Mouse (Mus musculus) layer of hippocampus, adult 11-12 months (tissue): ENCODE measurements around the gene 2610507B11Rik.
A peak's percentile ranks its signal among the peaks of the same experiment; 100 is the strongest.

Source experiments
- DNase-seq: peaks from one replicate; pipeline ENCODE4 v3.0.0; 2022; ENCODE audit warnings: low spot score

2610507B11Rik gene

GRCm38 (mm10) chr11:78289146-78289763, 27.7 kb downstream of the 2610507B11Rik start:
- DNase-seq: no peak

DNA sequence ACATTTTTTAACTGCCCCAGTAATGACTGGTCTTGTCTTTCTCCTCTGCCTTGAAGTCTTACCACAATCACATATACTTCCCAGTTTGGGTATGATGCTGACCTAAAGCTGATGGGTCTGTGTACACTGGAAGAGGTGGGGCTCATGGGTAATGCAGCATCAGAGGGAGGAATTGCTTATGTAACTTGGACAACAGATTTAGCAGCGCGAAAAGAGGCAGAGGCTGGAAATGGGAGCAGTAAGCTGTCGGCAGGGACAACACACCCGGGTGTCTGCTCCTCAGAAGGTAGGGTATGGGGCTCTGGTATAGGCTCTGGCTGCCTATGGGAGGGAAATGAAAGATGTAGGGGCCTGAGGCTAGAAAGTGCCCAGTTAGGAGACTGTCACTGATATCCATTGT, 29.1 kb downstream of the 2610507B11Rik start, which contains the start of gene BC030499:
TSS of gene BC030499 (plus strand) at position 188 of the 400 bp plus-strand sequence.
- DNase-seq: peak; percentile 20

DNA sequence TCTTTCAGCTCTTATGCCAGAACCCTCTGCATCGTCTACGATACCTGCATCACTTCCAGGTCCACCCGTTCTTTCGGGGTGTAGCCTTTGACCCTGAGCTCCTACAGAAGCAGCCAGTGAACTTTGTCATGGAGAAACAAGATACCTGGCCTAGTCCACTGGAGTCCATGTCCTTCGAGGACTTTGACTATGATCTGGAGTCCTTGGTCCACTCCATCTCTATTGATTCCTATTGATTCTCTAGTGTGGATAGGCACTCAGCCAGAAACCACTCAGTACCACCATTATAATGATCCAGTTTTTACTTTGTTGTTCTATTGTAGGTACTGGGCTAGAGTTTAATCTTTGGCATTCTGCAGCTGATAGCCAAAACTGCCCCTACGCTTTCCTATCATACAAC, 33.0 kb downstream of the 2610507B11Rik start:
- no peak for DNase-seq

- no peak for DNase-seq
These were observed 39.4 kb downstream of the 2610507B11Rik start for GRCm38 (mm10) chr11:78300917-78301316.

DNA sequence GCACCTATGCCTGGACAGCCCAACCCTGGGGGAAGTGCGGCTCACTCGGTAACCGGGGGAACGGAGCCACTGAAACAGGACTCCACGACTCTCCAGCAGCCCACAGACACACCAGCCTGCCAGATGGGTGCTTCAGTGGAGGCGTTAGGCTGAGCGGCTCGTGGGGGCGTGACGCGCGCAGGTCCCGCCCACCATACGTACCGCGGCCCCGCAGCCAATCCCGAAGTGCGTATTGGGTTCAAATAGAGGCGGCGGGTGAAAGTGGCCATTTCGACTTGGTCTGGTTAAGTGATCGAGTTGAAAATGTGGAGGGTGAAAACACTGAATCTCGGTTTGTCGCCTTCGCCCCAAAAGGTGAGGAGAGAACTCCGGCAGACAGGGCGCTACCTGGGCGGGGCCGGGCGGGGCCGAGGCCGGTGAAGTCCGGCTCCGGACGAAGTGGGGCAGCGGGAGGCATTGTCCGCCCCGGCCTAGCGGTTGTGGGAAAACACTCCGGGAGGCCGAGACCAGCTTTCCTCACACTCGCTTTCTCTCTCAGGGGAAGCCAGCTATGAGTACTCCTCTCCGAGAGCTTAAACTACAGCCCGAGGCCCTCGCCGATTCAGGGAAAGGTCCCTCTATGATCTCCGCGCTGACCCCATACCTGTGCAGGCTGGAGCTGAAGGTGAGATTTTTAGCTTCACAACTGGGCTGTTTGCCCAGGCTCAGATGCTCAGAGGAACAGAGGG, 40.0 kb downstream of the 2610507B11Rik start, which contains the start of gene Spag5:
TSS of gene Spag5 (plus strand) at position 173 of the 728 bp plus-strand sequence.
- peak; percentile 91 for DNase-seq

GRCm38 (mm10) chr11:78305272-78305671, 43.7 kb downstream of the 2610507B11Rik start:
- no peak for DNase-seq

DNA sequence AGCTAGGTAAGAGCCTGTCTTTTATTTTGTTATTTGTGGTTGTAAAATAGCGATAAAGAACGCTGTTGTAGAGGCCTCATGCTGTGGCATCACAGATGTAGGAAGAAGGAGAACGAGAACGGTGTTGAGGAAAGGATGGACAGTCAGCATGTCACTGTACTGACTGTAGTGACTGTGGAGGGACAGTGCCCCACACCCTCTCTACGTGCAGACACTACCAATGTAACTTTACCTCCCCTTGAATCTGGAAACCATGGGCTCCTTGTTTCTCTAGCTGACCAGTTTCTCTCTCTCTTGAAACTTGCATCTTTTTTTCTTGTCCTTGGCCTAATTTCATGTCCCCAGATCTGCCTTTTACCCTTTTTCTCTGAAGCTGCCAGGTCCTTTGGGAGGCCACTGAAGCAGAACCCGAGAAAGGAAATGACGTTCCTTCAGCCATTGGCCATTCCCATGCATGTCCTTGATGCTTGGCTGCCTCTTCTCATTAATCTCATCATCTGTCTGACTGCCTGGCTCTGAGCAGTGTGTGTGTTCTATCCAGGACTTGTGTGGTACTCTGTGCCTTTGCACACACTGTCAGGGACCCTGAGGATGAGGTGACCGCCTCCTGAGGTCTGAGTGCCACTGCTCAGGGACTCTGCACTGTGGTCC, 49.4 kb downstream of the 2610507B11Rik start:
- DNase-seq: no peak

GRCm38 (mm10) chr11:78313662-78314061, 52.1 kb downstream of the 2610507B11Rik start:
- no peak for DNase-seq

- DNase-seq: no peak
These were observed 56.9 kb downstream of the 2610507B11Rik start for GRCm38 (mm10) chr11:78318411-78318810.

GRCm38 (mm10) chr11:78322076-78322831, 60.7 kb downstream of the 2610507B11Rik start:
- no peak for DNase-seq

DNA sequence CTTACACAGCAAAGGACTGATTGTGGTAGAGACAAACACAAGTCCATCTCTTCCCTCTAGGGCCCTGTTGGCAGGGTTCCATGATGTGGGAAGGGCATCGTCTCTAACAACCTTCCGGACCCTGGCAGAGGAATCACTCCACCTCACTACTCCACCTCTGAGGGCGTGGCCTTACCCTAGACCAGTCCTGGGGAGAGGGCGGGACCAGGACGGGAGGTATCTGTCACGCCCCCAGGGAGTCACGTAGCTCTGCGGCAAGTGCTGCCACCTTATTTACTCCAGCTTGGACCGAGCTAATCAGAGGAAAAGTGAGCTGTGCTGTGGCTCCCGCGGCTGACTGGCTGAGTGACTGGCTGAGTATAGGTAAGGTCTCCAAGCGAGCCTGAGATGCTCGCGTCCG, 61.3 kb downstream of the 2610507B11Rik start, which contains the start of gene Aldoc:
TSS of gene Aldoc (plus strand) at position 109 of the 400 bp plus-strand sequence.
- DNase-seq: peak; percentile 87

- DNase-seq: no peak
These were observed 62.6 kb downstream of the 2610507B11Rik start for GRCm38 (mm10) chr11:78324000-78324785.

DNA sequence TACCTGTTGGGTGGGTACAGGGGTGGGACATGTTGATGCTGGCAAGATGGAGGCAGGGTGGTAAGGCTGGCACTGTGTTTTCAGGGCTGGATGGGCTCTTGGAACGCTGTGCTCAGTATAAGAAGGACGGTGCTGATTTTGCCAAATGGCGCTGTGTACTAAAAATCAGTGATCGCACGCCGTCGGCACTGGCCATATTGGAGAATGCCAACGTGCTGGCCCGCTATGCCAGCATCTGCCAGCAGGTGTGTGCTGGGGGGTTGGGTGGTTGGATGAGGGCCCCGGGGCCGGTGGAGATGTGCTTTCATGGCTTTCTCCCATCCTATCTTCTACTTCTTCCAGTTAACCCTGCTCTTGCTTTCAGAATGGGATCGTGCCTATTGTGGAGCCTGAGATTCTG, 63.4 kb downstream of the 2610507B11Rik start:
- DNase-seq: no peak

GRCm38 (mm10) chr11:78327215-78327614, 65.7 kb downstream of the 2610507B11Rik start:
- DNase-seq: no peak

GRCm38 (mm10) chr11:78327634-78328511, 66.3 kb downstream of the 2610507B11Rik start, which contains the start of gene Pigs:
Pigs (plus strand) TSS chr11:78328415.
- peak; percentile 97 for DNase-seq

GRCm38 (mm10) chr11:78328512-78329056, 67.0 kb downstream of the 2610507B11Rik start:
- no peak for DNase-seq

DNA sequence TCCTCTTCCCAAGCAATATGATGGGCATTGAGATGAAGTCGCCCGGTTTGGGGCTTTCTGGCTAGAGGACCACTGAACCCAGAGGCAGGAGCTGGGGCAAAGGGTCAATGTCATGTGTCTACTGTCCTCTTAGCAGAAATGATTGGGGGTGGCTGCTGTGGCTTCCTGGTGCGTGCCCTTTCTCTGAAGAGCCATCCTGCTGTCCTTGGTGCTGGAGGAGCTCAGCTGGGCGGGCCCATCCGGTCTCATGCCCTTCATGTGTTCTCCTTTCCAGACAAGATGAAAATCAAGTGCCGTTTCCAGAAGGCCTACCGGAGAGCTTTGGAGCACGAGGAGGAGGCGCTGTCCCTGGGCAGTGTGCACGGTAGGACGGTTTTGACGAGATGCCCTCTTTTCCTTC, 71.1 kb downstream of the 2610507B11Rik start:
- DNase-seq: no peak

DNA sequence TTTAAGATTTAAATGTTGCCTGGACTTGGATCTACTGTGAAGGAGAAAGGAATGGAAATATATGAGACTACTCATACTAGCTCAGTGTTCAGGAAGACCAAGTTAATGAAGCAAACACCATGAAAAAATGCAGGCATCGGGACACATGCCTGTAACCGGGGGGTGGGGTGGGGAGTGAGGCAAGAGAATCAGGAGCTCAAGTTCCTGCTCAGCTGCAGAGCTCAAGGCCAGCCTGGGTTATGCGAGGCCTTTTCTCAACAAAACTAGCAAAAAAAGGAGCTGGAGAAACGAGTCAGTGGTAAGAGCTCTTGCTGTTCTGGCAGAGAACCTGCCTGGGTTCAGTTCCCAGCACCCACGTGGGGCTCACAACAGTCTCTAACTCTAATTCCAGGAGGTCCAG, 72.4 kb downstream of the 2610507B11Rik start:
- no peak for DNase-seq

DNA sequence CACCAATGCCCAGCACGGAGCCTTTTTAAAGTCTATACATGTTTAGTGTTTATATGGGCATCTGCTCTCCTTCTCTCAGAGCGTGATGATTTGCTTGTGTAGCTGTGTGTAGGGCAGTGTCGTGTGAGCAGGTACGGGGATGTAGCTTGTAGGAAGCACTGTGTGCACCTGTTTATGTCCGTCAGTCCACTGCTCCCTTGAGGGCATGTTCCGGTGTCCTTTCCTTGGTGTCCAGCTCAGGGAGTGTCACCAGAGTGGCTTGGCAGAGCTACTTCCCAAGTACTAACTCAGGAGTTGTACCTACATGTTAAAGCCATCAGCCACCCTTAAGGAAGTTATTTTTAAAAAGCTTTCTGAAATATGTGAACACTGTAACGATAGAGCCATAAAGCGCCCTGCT, 75.5 kb downstream of the 2610507B11Rik start:
- no peak for DNase-seq
